Mouse (Mus musculus): Measurements from ENCODE around the gene Hhat.

The Hhat gene

GRCm38 (mm10) chr1:192785046-192785961 is 14.3 kb upstream of the Hhat start:
- DNase-seq (ENCODE audit: low spot score): no peak

GRCm38 (mm10) chr1:192784374-192784773 is 13.4 kb upstream of the Hhat start:
- DNase-seq (ENCODE audit: low spot score): no peak

GRCm38 (mm10) chr1:192781256-192781655 is 10.2 kb upstream of the Hhat start:
- no peak for DNase-seq (ENCODE audit: low spot score)

- no peak for DNase-seq (ENCODE audit: low spot score)
Observed at GRCm38 (mm10) chr1:192778869-192779514, 8.0 kb upstream of the Hhat start.

- DNase-seq (ENCODE audit: low spot score): no peak
Observed at GRCm38 (mm10) chr1:192778206-192778605, 7.2 kb upstream of the Hhat start.

- DNase-seq (ENCODE audit: low spot score): no peak
Observed at GRCm38 (mm10) chr1:192770130-192770494, 911 bp downstream of the Hhat start.

GRCm38 (mm10) chr1:192765531-192765930 is 5.5 kb downstream of the Hhat start:
- DNase-seq (ENCODE audit: low spot score): no peak

GRCm38 (mm10) chr1:192764547-192764946 is 6.5 kb downstream of the Hhat start:
- no peak for DNase-seq (ENCODE audit: low spot score)

- DNase-seq (ENCODE audit: low spot score): no peak
Observed at GRCm38 (mm10) chr1:192762946-192763933, 7.8 kb downstream of the Hhat start.

- DNase-seq (ENCODE audit: low spot score): no peak
Observed at GRCm38 (mm10) chr1:192756674-192757073, 14.3 kb downstream of the Hhat start.

GRCm38 (mm10) chr1:192755685-192756606 is 15.1 kb downstream of the Hhat start:
- DNase-seq (ENCODE audit: low spot score): no peak

GRCm38 (mm10) chr1:192755246-192755645 is 15.8 kb downstream of the Hhat start:
- no peak for DNase-seq (ENCODE audit: low spot score)

- DNase-seq (ENCODE audit: low spot score): no peak
Observed at GRCm38 (mm10) chr1:192754268-192754667, 16.8 kb downstream of the Hhat start.

- DNase-seq (ENCODE audit: low spot score): no peak
Observed at GRCm38 (mm10) chr1:192752659-192753601, 18.1 kb downstream of the Hhat start.

- DNase-seq (ENCODE audit: low spot score): no peak
Observed at GRCm38 (mm10) chr1:192750042-192750437, 21.0 kb downstream of the Hhat start.

GRCm38 (mm10) chr1:192749270-192750041 is 21.6 kb downstream of the Hhat start:
- DNase-seq (ENCODE audit: low spot score): no peak

GRCm38 (mm10) chr1:192746201-192746600 is 24.8 kb downstream of the Hhat start:
- no peak for DNase-seq (ENCODE audit: low spot score)

- no peak for DNase-seq (ENCODE audit: low spot score)
Observed at GRCm38 (mm10) chr1:192745240-192746101, 25.6 kb downstream of the Hhat start.
